Mouse (Mus musculus) lung, postnatal 0 days (tissue): ENCODE data around the gene Gatd1.

Experiments used
- CTCF ChIP-seq: IDR thresholded peaks from 2 replicates; pipeline ENCODE4 v1.5.1; 2016; ENCODE audit warnings: antibody characterized with exemption, mild to moderate bottlenecking
- EP300 ChIP-seq: IDR thresholded peaks from 2 replicates; pipeline ENCODE4 v1.6.1; 2016; ENCODE audit warnings: antibody characterized with exemption, mild to moderate bottlenecking, control low read depth

DNA sequence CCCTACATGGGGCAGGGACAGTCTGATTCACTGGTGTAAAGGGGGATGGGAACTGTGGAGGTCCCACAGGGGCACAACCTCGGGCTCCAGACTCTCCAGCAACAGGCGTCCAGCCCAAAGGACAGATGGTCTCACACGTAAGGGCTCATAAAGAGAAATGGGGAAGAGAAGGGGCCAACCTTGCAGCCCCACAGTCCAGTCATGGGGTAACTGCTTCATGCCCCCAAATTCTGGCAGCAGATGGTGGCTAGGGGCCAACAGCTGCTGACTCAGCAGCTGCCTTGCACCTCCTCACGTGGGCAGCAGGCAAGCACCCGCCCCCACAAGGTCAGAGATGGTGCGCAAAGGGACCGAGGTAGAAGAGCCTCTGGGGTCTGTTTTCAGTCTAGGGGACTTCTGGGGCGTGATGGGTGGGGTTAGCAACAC lies 18.3 kb upstream of the Gatd1 start:
- TF ChIP-seq CTCF (no peak), EP300 (no peak)
